Mouse (Mus musculus) right cerebral cortex, adult 18-20 months (tissue): Measurements from ENCODE around the gene Plagl2.

Experiments used
- DNase-seq: peaks from one replicate; pipeline ENCODE4 v3.0.0; 2022; ENCODE audit warnings: mixed read lengths

Gene Plagl2

DNA sequence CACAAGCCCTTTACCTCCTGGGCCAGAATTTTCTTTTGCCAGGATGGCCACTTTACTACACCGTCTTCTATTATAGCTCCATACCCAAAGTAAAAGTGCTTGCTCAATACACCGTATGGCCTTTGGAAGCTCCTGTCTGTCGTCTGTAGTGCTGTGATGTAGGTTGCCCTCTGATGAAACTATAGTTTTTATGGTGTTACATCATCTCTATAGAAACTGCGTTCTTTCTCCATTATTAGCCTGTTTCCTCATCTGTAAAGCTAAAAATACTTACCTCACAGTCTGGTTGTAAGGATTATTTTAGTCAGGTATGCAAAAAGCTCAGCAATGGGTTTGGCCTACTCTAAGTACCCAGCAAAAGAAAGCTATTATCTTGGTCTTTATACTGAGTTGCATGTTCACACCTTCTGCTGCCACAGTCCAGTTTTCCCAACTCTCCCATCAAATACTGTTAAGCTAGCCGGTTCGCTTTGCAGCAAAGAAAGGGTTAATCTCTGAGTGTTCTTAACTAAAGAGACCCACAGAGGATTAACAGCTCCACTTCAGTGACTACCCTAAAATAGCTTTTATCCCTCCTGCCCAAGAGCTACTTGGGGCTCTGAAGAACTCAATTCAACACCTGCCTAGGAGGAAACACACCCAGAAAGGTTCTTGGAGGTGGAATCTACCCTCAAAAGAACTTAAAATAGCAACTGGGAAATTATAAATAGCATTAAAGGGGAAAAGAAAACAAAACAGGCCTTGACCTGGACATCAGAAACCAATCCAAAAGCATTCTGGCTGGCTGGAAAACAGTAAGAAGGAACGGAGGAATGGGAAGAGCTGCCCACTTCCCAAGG lies 2.0 kb downstream of the Plagl2 start:
- no peak for DNase-seq

DNA sequence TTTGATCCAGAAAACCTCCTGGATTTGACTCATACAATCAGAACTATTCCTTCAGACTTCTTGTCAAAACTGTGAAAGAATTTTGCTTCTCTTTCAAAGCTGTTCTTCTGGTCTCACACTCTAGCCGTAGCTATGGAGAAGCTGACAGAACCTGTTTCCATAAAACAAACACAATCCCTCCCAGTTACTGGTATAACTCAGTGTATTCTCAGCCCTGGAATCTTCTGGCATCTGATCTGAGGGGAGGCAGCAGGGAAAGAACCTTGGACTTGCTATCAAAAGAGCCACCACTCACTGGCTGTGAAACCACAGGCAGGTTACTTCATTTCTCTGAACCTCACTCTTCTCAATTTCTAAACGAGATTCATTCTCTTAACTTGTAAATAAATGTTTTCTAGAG lies 2.8 kb downstream of the Plagl2 start:
- no peak for DNase-seq

DNA sequence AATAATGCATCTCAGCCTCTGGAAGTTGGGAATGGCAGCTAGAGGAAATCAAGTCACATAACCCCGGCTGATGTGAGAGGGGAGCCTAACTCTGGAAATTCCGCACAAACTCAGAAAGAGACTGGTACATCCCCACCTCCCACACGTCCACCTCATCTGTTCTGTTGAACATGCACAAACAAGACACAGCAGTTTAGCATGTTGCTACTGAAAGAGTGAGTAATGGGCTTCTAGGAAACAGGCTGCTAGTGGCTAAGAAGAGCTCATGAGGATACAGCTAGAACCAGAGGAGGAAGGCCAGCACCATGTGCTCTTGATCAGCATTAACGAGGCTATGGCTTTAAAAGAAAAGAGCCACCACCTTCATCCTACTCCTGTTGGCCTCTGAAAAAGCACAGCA lies 3.3 kb downstream of the Plagl2 start:
- DNase-seq: no peak

DNA sequence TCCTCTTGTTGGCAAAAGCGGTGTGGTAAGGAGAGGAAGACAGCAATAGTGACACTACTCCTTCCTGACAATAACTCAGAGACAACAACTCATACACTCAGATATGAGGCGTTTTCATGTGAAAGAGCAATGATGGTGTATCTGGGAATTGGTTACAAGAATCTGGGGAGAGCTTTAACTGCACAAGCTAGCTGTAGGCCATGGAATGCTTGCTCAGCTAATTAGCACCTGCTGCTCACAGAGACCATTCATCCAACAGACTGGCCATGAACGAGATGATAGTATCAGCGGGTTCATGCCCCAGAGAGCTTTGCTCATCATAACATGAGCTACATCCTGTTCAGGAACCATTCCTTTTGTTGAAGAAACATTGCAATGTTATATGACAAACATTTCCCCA lies 4.0 kb downstream of the Plagl2 start:
- DNase-seq: no peak

DNA sequence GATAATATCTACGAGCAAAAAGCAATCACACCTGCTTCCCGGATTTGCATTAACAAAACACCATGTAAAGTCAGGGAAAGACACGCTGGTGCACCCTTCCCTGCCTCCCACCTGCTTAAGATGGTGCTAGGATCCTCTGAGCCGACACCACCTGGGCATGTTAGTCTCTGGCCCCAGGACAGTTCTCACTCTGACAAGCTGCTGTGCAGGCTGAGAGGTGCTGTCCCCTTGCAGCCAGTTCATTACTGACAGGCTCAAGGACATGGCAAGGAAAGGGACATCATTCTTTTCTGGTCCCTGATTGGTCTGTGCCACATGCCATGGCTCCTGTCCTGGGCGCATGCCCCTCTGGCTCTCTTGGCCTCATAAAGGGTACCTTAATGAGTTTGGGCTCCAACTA lies 12.7 kb downstream of the Plagl2 start:
- no peak for DNase-seq

DNA sequence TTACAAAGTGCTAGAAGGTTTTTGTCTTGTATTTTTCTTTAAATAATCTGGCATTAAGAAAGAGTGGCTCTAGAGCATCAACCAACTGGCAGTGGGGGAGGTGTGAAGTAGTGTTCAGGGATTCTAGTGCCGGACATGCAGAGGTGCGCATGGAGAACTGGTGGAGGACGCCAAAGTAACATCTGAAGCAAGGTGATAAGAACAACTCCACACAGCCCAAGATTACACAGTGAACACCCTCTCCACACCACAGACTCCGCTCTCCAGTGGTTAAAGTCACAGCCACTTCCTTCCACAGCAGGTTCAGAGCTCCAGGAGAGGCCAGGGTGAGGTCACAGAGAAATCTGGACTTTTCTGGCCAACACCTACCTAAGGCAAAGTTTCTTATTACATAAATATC lies 13.3 kb downstream of the Plagl2 start:
- no peak for DNase-seq

DNA sequence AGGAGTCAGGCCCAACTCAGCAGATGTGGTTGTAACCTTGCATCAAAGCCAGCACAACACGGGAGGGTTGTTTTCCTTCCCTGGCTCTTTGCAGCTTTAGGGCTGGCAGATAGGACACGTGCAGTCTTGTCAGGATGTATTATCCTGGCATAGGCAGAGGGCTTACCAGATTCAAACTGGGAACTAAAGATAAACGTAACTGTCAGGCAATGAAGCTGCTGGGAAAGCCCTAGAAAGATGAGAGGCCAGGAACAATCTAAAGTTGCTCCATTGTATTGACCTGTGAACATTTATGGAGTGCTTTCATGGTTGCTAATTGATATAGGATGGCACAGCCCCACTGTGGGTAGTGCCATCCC lies 15.7 kb downstream of the Plagl2 start:
- DNase-seq: no peak

DNA sequence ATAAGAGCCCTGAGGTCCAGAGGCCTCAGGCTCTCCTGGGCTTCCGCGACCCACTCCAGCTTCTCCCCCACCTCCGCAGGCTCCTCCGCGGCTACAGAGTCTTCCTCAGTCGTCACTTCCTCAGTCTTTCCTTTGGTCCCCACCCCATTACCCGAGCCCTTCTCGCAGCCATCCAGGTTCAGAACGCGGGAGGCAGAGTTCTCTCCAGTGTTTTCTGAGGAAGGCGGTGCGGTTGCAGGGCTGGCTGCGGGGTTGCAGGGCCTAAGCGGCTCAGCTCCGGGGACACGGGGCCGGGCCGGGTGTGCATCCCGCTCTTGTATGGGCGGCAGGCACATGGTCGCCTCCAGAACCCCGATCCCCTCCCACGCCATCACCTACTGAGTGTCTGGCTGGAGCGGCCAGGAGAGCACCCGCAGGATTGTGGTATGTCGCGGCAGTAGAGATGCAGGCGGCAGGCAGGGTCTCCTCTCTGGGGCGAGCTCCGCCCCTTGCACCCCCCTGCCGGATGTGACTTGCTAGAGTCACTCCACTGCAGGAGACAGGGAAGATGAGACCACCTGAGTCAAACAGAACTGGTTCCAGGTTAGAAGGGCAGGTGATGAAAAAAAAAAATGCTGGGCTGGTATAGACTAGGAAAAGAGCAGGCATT lies 16.2 kb downstream of the Plagl2 start, which contains the start of gene Tspyl3:
TSS of gene Tspyl3 (minus strand) at position 496 of the 649 bp plus-strand sequence.
- DNase-seq: peak; percentile 52

DNA sequence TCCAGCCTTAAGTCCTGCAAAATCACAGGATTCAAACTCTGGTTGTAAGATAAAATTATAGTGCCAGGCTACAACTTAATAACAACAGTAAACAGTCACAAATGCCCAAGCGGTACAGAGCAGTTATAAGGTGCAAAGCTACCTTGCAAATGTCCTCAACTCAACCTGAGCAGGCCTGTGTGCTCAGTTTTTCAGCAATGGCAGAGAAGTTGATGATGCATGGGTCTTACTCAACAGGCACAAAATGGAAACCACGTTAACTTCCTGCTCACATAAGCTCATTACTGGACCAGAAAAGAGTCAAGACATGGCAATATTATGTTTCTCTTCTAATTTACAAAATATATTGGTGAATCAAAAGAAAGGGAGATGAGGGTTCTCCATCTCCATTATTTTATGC lies 18.7 kb downstream of the Plagl2 start:
- DNase-seq: no peak

DNA sequence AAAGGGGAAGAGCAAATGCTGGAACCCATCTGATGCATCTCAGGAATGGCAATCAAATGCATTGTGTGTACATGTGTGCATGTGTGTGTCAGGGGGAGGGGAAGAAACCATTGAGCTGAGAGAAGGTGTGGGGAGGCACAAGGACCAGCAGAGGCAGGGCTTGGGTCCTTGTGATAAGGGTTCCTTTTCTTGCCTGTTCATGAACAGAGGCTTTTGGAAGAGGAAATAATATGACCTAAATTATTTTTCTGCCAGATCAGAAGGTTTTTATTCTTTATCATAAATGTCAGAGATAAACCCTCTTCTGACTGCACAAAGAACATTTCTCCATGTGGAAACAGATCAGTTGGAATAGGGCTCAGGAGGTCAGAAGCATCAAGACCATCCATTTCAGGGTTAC lies 19.1 kb downstream of the Plagl2 start:
- DNase-seq: no peak

DNA sequence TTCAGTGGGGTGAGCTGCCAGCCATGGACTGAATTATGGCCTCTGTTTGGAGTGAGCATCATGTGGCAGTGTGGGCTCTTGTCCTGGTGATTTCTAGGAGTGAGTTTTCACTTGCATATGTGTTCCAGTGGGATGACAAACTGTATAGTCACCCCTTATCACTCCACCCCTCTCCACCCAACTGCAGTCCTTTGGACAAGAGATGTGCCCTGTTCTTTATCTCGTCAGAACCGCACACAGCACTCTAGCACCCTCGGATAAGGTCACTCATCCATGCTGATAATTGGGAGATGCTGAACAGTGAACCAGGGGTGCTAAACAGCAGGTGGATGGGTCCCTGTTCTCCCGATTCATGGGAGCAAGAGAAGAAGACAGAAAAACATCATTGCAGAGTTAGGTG lies 19.6 kb downstream of the Plagl2 start:
- DNase-seq: no peak

DNA sequence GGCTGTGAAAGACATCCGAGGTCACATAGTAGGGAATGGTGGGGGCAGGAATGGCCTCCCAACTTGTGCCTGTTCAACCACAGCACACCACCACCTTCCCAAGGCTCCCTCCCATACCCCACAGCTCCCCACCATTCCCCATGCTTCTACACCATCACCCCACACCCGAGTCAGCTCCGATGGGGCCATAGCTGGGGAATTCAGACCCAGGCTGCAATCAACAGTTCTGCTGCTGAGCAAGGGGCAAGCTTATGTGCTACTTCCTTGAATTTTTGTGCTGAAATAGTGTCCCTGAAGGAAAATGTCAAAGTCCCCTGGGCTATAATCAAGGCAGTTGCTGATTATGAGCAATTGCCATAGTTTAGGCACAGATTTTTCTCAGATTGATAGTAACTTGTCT lies 22.7 kb downstream of the Plagl2 start:
- no peak for DNase-seq

DNA sequence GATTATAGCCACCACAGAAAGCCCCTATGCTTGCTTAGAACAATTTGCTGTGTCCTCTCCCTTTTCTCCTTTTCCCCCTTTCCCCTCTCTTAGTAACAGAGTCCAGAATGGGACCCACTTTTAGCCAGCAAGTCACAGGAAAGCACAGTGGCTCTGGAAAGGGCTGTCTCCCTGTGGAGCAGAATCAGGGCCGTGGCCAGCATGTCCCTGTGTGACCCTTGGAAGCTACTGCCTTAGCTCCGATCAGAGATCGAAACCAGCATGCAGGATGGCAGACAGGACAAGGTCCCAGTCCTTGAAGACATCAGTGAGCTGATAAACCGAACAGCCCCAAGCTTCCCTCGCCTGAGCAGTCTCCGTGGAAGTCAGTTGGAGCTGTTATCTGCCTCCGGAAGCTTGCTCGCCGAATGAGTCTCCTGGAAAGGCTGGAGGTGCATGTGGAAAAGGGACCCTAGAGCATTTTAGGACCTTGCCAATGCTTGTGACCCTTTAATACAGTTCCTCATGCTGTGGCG lies 23.3 kb downstream of the Plagl2 start:
- no peak for DNase-seq

DNA sequence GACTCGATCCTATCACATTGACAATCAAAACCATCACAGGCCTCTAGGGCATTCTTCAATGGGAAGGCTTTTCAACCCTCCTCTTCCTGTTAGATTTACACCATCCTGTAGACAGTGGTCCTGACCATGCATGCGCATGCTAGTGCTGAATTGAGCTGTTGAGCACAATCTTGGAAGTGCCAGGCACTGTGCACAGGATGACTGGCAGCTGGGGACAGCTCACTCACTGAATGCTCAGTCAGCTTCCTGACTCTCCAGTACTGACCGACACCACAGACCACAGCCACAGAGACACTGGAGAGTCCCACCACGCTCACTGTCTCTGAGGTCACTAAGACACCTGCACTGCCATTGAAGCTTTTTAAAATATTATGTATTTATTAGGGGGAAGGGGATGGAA lies 25.8 kb downstream of the Plagl2 start:
- DNase-seq: no peak

DNA sequence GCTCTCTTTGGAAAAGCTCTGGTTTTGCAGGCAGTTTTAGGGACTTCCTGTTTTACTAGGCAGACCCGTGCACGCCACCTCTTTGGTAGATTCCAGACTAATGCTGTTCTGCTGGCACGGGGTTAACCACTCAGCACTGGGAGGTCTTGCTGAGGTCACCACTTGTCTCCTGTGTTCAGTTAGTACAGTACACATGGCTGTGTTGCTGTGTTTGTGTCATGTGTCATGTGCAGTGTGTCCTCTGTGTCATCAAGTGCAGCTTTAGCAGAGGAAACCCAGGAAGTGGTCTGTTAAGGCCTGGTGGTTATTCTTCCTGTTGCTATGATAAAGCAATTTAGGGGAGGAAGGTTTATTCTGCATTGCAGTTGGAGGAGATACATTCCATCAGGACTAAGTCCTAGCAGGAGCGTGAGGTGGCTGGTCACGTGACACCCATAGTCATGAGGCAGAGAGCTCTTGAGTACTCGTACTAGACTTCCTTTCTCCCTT lies 26.4 kb downstream of the Plagl2 start:
- no peak for DNase-seq

DNA sequence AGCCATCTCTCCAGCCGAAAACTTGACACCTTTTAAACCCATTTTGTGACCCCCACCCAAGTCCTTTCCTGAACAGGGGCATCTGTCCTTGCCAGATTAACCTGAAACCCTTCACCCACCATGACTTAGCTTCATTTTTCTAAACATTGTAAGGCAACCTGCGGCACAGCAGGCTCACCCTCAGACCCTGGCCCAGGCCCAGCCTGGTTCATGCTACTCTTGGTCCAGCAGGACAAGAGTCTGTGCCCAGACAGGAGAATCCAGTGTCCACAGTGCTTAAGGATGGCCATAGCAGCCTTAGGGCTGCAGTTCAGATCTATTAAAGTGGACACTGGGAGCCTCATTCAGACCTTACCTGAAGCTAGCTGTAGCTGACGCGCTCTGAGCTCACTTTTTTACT lies 27.9 kb downstream of the Plagl2 start:
- DNase-seq: no peak

DNA sequence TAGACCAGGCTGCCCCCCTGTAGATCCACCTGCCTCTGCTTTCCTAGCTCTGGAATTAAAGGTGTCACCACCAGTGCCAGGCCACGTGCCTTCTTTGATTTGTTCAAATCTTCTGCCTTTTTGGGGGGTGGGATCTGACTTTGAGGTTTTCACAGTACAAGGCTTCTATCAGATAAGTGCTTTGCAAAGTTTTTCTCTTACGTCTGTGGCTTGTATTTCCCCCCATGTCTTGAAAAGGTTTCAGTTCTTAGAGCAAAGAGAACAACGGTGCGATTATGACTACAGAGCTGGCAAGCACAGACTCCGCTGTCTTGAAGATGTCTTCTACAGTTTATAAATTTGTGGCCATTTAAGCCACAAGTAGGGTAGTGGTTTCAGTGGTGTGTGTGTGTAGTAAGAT lies 29.8 kb downstream of the Plagl2 start:
- no peak for DNase-seq

DNA sequence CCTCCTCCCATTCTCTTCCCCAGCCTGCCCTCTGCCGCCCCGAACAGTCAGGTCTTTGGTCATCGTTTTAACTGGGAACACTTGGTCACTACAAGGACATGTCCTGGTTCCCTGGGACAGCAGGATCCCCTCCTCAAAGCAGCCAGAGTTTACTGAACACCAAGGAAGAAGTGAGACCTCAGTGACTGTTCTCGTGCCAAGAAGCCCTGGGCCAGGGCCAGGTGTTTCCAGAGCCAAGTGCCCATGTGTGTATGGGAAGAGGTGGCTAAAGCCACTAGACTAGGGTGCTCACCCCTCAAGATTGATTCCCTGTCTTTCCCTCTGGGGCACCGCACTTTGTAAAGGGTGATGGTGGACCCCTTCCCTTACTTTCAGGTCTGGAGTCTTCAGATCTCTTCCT lies 31.9 kb downstream of the Plagl2 start:
- no peak for DNase-seq

DNA sequence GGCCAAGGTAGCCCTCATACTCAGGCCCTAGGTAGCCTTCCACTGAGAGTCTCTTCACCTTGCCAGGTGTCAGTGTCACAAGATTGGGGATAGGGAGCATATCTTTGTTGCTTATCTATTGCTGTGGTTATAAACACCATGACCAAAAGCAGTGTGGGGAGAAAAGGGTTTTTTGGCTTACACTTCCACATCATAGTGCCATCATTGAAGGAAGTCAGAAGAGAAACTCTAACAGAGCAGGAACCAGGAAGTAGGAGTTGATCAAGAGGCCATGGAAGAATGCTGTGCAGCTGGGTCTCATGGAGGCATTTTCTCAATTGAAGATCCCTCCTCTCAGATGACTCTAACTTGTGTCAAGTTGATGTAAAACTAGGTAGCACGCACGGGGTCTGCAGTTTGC lies 33.1 kb downstream of the Plagl2 start:
- no peak for DNase-seq

DNA sequence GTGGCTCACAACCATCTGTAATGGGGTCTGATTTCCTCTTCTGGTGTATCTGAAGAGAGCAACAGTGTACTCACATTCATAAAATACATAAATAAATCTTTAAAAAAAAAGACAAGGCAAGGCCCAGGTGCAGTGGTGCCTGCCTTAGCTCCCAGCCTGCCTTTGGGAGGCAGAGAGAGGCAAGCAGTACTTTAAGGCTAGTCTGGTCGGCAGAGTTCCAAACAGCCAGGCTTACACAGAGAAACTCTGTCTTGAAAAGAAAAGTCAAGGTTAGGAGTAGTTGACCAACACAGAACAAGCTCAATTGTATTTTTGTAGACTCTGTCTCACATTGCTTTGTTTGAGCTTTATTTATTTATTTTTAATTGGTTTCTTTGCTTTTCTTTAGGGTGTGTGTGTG lies 38.5 kb downstream of the Plagl2 start:
- DNase-seq: no peak

DNA sequence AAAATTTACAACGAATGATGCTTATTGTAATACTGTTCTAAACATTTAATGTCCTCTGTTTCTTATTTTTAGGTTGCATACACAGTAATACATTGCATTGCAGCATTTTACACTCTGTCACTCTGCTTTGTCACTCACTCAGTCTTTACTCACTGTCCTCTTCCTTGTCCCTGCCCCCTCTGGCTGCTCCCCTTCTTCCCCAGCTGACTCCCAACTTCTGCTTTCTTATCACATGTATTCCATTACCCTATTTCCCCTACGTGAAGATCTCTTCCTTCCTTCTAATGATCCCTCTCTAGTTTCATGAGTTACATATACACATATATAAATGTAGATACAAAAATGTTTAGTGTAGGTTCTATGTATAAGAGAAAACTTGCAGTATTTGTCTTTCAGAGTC lies 42.1 kb downstream of the Plagl2 start:
- no peak for DNase-seq

DNA sequence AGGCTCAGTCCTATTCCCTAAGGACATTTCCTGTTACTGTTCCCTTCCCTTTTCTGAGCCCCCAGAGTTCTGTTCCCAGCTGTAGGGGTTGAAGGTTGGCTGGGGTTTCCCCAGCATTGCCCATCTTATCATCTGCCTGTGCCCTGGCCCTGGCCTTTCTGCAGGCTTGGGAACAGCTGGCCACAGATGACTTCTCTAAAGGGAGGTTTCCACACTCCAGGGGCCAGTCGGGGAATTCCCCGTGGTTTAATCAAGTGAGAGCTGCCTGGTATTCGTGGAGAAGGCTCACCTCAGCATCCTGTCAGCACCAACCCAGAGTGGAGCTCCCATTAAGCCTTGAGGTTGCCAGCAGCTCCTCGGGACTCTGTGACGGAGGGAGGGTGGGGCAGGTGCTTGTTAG lies 42.7 kb downstream of the Plagl2 start:
- no peak for DNase-seq

DNA sequence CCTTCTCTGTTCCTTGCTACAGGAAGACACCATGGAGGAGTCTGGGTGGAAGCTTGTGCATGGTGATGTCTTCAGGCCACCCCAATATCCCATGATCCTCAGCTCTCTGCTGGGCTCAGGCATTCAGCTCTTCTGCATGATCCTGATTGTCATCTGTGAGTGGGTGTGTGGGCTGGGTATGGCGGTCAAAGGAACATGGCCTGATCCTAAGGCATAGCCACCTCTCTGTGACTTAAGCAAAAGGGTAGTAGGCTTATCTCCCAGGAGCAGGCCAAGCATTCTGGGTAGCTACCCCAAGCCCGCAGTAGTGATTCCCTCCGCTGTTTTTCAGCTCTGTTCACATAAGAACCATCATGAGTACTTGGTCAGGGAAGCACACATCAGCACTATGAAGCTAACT lies 47.0 kb downstream of the Plagl2 start:
- DNase-seq: no peak

DNA sequence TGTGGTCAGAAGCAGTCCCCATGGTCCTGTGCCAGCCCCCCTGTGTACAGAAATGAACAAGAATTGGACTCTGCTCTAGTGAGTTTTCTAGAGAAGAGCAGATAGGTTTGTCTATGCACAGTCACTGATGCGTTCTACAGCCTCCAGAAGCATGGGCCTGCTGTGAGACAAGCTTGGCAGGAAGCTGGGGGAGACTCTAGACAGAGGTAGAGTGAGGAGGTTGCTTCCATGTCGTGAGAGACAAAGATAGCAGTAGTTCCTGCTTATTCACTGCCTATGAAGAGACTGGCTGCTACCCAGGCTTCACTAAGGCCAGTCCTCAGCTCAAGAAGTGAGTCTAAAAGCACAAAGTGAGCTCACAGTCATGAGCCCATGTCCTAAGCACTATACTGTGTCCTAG lies 50.0 kb downstream of the Plagl2 start:
- no peak for DNase-seq
